Comparison of ENCODE assay signal across 24 mouse cellular contexts in genomic region chr15:95977169-95977938, GRCm38 (mm10).
DNase-seq lines count a peak whose midpoint lies in the region; ATAC-seq and TF ChIP-seq lines count a peak whose summit lies in the region.
"Had no signal": no experiment of that assay in that cellular context is flagged by ENCODE, and none has a peak within 500 bp of the region (broad histone marks: within the 10 kb centered on the region; RNA-seq: fewer than 3 reads in every experiment).

No protein-coding gene starts in this region.

- no peaks in the 10 kb centered on the region for H3K27me3 ChIP-seq in liver, embryonic 13.5 days
- H3K27me3 ChIP-seq in liver, postnatal 0 days (ENCODE audit: insufficient read depth, low read length): no peaks in the 10 kb centered on the region
- no peaks in the 10 kb centered on the region for H3K27me3 ChIP-seq in midbrain, embryonic 11.5 days (ENCODE audit: control insufficient read depth, insufficient read depth, low read length)
- H3K27me3 ChIP-seq in midbrain, embryonic 16.5 days (ENCODE audit: control insufficient read depth, insufficient read depth, low read depth, low read length): no peaks in the 10 kb centered on the region
- H3K27me3 ChIP-seq: embryonic facial prominence, embryonic 12.5 days; forebrain, embryonic 12.5 days; heart, embryonic 15.5 days; midbrain, embryonic 15.5 days had no signal

- WGBS in liver, embryonic 13.5 days (ENCODE audit: insufficient replicate concordance): 56% methylated on average over 8 of the region's 8 CpGs
- WGBS in liver, postnatal 0 days (ENCODE audit: insufficient replicate concordance): 65% methylated on average over 8 of the region's 8 CpGs
- WGBS in midbrain, embryonic 11.5 days: 79% methylated on average over 8 of the region's 8 CpGs
- 83% methylated on average over 8 of the region's 8 CpGs for WGBS in midbrain, embryonic 16.5 days

- peak; percentile 23; the same call in 1 of the 2 replicates for ATAC-seq in liver, embryonic 13.5 days (ENCODE audit: low read depth)
- no peak for ATAC-seq in liver, postnatal 0 days
- no peak for ATAC-seq in midbrain, embryonic 11.5 days (ENCODE audit: low FRiP score)
- ATAC-seq in midbrain, embryonic 16.5 days: no peak
- ATAC-seq: inflammation-experienced regulatory T-cells, adult 6 months; midbrain, embryonic 15.5 days had no signal

- DNase-seq in liver, embryonic 13.5 days: no peak
- DNase-seq in liver, postnatal 0 days: no peak
- DNase-seq in midbrain, embryonic 11.5 days (ENCODE audit: low spot score, missing footprints): peak; percentile 47
- DNase-seq in brain, adult 2 months (ENCODE audit: low read depth, low spot score): peak; percentile 16
- no peak for DNase-seq in adrenal gland, adult 18-20 months (ENCODE audit: low spot score in 2 of 2)
- DNase-seq in urinary bladder, postnatal 4 days (ENCODE audit: low spot score in 2 of 2): no peak
- DNase-seq: adrenal gland, adult 2 months; cerebellum, adult 2 months; cerebellum, postnatal 25 days; heart, postnatal 4 days; kidney, adult 18-20 months; kidney, postnatal 4 days; layer of hippocampus, adult 9-11 months; lung, adult 18-20 months; thymus, adult 18-20 months had no signal

- H3K4me1 ChIP-seq in liver, embryonic 13.5 days (replicated peaks): no peaks in the 10 kb centered on the region
- no peaks in the 10 kb centered on the region for H3K4me1 ChIP-seq in liver, postnatal 0 days (ENCODE audit: insufficient read depth)
- no peaks in the 10 kb centered on the region for H3K4me1 ChIP-seq in midbrain, embryonic 11.5 days (ENCODE audit: control insufficient read depth, insufficient read depth, low read length)
- H3K4me1 ChIP-seq in midbrain, embryonic 16.5 days (ENCODE audit: control insufficient read depth, insufficient read depth, low read length): no peaks in the 10 kb centered on the region
- H3K4me1 ChIP-seq: forebrain, embryonic 12.5 days; heart, embryonic 15.5 days; midbrain, embryonic 15.5 days had no signal

- H3K27ac ChIP-seq in liver, embryonic 13.5 days: no peak overlapping the region
- H3K27ac ChIP-seq in liver, postnatal 0 days (ENCODE audit: low read depth): no peak overlapping the region
- H3K27ac ChIP-seq in midbrain, embryonic 11.5 days (ENCODE audit: low read depth, low read length): no peak overlapping the region
- H3K27ac ChIP-seq in midbrain, embryonic 16.5 days (ENCODE audit: low read length): no peak overlapping the region
- H3K27ac ChIP-seq: embryonic facial prominence, embryonic 12.5 days; forebrain, embryonic 12.5 days; heart, embryonic 15.5 days; hindbrain, embryonic 14.5 days; left cerebral cortex, adult 2 months; midbrain, embryonic 15.5 days had no signal

- H3K9ac ChIP-seq in liver, embryonic 13.5 days: no peak overlapping the region
- no peak overlapping the region for H3K9ac ChIP-seq in liver, postnatal 0 days (replicated peaks)
- H3K9ac ChIP-seq in midbrain, embryonic 11.5 days (ENCODE audit: low read length): no peak overlapping the region
- no peak overlapping the region for H3K9ac ChIP-seq in midbrain, embryonic 16.5 days (ENCODE audit: low read depth, low read length)
- H3K9ac ChIP-seq: embryonic facial prominence, embryonic 12.5 days; forebrain, embryonic 12.5 days; heart, embryonic 15.5 days; hindbrain, embryonic 14.5 days; midbrain, embryonic 15.5 days had no signal

- H3K36me3 ChIP-seq in liver, embryonic 13.5 days: peaks cover 7% of the 10 kb centered on the region
- H3K36me3 ChIP-seq in liver, postnatal 0 days (replicated peaks; ENCODE audit: insufficient read depth, low read length): peaks cover 15% of the 10 kb centered on the region
- H3K36me3 ChIP-seq in midbrain, embryonic 11.5 days (ENCODE audit: control insufficient read depth, insufficient read depth, low read length): no peaks in the 10 kb centered on the region
- peaks cover 6% of the 10 kb centered on the region; the same call in 1 of the 2 replicates for H3K36me3 ChIP-seq in midbrain, embryonic 16.5 days (ENCODE audit: control insufficient read depth, insufficient read depth, low read length)

- no peak overlapping the region for H3K4me2 ChIP-seq in liver, embryonic 13.5 days
- H3K4me2 ChIP-seq in liver, postnatal 0 days (ENCODE audit: low read depth, low read length): no peak overlapping the region
- no peak overlapping the region for H3K4me2 ChIP-seq in midbrain, embryonic 11.5 days
- H3K4me2 ChIP-seq in midbrain, embryonic 16.5 days (ENCODE audit: low read length): no peak overlapping the region
- H3K4me2 ChIP-seq: embryonic facial prominence, embryonic 12.5 days; forebrain, embryonic 12.5 days; heart, embryonic 15.5 days; hindbrain, embryonic 14.5 days; midbrain, embryonic 15.5 days had no signal

- no peak for TF ChIP-seq CTCF in liver, postnatal 0 days (IDR thresholded peaks at IDR 0.05; ENCODE audit: low read depth)

- H3K4me3 ChIP-seq in liver, embryonic 13.5 days (replicated peaks): no peak overlapping the region
- no peak overlapping the region for H3K4me3 ChIP-seq in liver, postnatal 0 days (ENCODE audit: low read depth, low read length)
- H3K4me3 ChIP-seq in midbrain, embryonic 11.5 days (ENCODE audit: low read depth, low read length): no peak overlapping the region
- no peak overlapping the region for H3K4me3 ChIP-seq in midbrain, embryonic 16.5 days (ENCODE audit: low read depth, low read length)
- H3K4me3 ChIP-seq: embryonic facial prominence, embryonic 12.5 days; erythroblast, embryonic 14.5 days; forebrain, embryonic 12.5 days; heart, embryonic 15.5 days; left cerebral cortex, adult 2 months; midbrain, embryonic 15.5 days had no signal

- H3K9me3 ChIP-seq in liver, embryonic 13.5 days (replicated peaks): no peaks in the 10 kb centered on the region
- H3K9me3 ChIP-seq in liver, postnatal 0 days (ENCODE audit: low read length): no peaks in the 10 kb centered on the region
- no peaks in the 10 kb centered on the region for H3K9me3 ChIP-seq in midbrain, embryonic 11.5 days (ENCODE audit: control insufficient read depth, low read length)
- H3K9me3 ChIP-seq in midbrain, embryonic 16.5 days (replicated peaks; ENCODE audit: control insufficient read depth, low read length, poor library complexity, severe bottlenecking): no peaks in the 10 kb centered on the region
- H3K9me3 ChIP-seq: embryonic facial prominence, embryonic 12.5 days; forebrain, embryonic 12.5 days; heart, embryonic 15.5 days; midbrain, embryonic 15.5 days had no signal

- TF ChIP-seq EP300 in liver, postnatal 0 days (IDR thresholded peaks at IDR 0.05; ENCODE audit: low read depth): no peak

Comparison
In these comparisons a context has a peak if more than half of its experiments do, and no peak if none do; other contexts are left out.
1. DNase-seq: peak in midbrain, embryonic 11.5 days (single experiment) and brain, adult 2 months (single experiment); none in liver, embryonic 13.5 days (single experiment), liver, postnatal 0 days (single experiment), adrenal gland, adult 18-20 months (0 of 2) and urinary bladder, postnatal 4 days (0 of 2).